Mouse (Mus musculus) spleen, postnatal 4 days (tissue): ENCODE data around the gene Dennd4c.

ENCODE experiments used
- DNase-seq, 2 experiments: peaks; one replicate each; pipeline ENCODE4 v3.0.0; 2022; ENCODE audit warnings: low spot score in 2 of 2

Dennd4c gene

DNA sequence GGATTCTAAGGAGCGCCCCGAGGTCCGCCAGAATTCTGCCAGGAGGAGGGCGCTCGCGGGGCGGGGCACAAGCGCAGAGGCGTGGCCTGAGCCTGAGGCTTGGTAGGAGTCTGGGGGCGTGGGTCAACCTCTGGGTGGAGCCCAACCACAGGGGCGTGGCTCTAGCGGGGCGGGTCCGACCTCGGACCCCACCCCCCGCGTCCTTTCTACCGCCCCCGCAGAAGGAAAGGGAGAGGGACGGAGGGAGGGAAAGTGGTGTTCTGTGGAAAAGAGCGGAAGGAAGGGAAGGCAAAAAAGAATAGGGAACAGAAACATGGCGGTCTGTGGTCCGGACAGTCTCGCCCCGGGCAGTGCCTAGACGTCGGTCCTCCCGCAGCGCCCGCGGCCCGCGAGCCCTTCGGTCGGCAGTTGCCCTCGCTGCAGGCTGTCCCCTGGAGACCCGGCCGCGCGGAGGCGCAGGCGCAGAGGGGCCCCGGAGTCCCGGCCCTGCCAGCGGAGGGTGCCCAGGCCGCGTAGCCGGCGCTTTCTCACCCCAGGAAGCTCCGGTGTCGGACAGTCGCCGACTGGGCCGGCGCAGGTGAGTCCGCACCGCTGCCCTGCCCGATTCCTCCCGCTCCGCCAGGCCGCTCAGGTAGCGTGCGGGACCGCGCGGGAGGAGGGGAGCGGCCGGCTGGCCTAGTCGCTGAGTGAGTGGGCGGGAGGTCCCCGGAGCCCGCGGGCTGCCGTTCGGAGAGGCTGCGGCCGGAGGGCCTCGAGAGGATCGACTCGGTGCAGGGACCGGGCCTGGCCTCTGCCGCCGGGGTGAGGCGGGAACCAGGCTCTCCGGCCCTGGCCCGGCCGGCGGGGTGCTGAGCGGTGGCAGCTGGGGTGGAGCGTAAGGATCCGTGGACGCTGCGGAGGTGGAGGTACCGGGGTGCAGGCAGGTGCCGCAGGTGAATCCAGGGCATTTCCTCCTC lies at the start of gene Dennd4c:
TSS of gene Dennd4c (plus strand) at position 220 of the 956 bp plus-strand sequence.
- peak; percentile 94 for DNase-seq

DNA sequence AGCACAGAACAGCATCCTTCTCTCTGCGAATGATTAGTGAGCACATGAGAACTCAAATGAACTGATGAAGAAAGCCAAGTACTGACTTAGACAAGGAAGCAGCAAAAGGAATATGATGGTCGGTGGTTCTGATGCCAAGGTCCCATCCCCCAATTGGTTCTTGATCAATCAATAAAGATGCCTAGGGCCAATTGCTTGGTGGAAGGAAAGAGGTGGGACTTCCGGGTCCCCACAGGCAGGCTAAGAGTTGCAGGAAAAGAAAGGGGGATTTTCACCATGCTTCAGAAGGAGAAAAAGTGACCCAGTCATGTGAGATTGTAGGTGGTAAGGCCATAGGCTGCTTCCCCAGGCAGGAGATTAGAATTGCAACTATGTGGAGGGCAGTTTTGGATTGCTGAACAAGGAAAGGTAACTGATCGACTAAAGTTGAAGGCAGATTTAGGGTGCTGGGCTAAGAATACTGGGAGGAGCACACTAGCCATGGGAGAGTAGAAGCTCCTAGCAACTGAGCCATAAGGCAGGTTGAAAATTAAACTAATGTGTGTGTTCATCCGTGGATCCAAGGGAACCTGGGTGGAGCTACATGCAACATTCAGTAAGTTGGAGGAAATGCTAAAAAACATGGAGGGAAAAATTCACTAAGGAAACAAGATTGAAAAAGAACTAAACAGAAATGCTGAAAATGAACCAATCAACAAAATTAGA lies 49.0 kb upstream of the Dennd4c start:
- no peak for DNase-seq

DNA sequence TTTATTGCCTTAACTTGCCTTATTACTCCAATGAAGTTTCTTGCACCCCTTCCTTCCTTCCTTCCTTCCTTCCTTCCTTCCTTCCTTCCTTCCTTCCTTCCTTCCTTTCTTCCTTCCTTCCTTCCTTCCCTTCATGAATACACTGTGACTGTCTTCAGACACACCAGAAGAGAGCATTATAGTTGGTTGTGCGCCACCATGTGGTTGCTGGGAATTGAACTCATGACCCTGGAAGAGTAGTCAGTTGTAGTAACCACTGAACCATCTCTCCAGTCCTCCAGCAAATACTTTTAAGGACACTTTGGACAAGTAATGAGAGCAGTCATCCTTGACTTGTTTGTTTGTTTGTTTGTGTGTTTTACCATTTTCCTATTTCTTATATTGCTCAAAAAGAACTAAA lies 39.6 kb upstream of the Dennd4c start:
- DNase-seq: no peak

DNA sequence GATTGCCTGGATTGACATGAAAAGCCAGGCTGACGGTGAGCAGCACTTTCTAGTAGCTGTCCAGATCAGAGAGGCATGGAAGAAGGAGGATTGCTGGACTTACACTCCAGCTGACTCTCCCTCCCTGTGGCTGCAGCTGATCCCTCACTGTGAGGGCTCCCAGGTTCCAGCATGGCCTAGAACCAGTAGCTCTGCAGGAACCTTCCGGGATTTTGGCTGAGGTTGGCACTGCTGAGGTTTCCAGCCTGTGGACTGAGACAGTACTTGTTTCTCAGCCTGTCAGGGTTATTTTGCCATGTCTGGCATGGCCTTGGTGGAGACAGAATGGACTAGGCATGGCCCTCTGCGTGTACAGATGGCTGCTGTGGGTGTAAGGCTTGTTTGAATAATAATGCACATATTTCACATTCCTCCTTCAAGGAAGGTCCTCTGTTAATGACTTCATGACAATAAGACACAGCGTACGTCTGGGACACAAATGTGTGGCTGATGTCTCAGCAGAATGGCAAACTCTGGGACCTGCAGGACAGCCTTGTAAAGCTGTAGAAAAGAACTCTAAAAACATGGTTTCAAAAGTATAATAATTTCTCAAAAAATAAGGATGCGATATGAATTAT lies 38.2 kb upstream of the Dennd4c start:
- DNase-seq: no peak

DNA sequence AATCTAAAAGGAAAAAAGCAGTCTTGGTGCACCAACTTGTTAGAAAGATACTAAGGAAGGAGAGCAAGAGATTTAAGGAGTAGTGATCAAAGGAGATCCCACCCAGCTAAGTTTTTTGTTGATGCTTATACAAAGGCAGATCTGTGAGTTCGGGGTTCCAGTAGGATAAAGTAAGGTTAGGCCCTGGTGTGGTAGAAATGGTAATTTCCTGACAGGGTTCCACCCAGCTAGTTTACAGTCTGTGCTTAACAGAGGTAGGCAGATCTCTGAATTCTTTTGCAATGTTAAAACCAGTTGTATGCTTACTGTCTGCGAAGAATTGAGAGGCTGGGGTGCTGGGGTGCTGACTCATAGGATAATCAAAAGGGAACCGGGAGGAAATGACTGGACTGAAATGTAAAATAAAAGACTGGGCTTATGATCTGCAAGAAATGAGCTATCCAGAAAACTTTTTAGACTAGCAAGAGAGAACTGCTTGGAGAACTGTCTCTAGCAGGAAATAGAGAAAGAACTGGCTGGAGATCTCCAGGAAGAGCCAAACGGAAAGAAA lies 37.6 kb upstream of the Dennd4c start:
- no peak for DNase-seq

DNA sequence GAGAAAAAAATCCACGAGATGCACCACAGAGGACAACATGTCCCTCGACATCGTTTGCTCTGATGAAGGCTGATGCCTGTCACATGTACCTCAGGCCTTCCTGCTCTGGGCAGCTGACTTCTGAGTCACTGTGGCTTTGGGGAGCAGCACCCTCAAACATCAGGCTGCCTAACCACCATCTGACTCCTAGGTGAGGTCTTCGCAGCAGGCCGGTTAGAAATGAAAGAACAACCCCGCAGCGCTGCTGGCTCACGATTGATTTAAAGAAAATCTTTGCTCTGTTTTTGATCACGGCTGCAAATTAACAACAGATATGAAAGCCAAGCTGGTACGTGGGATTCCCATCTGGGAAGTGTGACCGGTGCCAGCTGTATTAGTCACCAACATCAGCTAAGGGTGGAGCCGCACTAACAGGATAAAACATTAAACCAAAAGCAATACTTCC lies 35.6 kb upstream of the Dennd4c start:
- no peak for DNase-seq

DNA sequence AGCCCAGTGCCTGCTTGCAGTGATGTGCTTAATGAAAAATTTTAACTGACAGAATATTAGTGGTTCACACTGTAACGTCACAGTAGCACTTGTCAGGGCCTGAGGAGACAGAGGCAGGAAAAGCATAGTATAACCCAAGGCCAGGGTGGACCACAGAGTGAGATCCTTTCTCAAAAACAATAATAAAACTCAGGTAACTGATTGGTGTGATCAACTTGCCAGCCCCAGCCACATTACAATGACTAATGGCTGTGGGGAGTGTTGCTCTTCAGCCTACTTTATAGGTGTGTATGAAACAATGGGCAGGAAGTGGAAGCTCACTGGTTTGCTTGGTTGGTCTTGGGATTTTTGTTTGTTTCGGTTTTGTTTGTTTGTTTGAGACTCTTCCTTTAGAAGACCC lies 34.8 kb upstream of the Dennd4c start:
- DNase-seq: no peak

DNA sequence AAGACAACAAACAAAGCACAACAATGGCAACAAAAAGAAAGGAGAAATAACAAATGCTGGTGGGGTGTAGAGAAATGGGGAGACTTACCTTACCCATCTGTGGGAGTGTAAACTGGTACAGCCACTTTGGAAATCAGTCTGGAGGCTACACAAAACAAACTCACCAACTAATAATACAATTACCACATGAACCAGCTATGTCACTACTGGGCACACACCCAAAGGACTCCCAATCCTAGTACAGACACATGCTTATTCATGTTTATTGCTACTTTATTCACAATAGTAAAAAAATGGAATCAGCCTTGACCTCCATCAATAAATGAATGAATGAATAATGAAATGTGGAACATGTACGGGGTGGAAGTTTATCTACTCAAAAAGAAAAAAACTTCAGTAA lies 33.0 kb upstream of the Dennd4c start:
- DNase-seq: no peak

DNA sequence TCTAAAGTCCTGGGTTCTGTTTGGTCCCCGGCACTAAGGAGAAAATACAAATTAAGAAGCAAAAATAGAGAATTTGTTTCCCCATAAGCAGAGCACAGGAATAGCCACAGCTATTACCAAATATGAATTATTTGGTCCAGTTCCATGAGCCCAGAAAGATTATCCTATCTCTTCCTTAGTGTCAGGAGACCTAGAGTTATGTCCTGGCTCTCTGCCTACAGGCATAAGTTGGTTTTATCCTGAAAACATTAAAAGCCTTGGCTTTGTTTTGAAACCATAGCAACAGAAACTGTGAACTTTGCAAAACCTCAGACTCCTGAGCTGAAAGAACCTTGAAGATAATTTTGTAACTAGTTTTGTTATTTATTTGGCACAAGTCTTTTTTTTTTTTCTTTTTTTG lies 31.2 kb upstream of the Dennd4c start:
- DNase-seq: no peak

DNA sequence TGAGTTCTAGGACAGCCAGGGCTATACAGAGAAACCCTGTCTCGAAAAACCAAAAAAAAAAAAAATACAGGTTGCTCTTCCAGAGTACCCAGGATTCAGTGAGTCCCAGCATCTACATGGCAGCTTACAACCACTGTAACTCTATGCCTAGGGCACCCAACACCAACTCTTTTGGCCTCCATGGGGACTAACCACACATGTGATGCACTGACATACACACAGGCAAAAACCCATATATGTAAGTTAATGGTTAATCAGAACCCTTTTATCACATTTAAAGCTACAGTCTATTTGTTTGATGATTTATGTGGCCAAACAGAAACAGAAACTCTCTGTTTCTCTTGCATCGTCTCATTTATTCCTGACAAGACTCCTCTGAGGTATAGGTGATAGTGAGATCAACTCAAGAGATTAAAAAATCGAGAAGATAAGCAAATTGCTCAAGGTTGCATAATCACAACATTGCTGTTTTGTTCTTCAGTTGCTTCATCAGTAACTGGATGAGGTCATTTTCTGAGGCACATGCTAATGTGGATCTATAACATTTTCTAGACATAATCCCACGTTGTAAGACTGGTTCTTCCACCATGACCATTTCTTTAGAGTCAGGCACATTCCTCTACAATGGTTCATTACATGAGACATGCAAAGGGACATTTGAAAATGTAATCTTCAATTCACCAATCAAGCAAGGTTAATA lies 29.3 kb upstream of the Dennd4c start:
- DNase-seq: no peak

DNA sequence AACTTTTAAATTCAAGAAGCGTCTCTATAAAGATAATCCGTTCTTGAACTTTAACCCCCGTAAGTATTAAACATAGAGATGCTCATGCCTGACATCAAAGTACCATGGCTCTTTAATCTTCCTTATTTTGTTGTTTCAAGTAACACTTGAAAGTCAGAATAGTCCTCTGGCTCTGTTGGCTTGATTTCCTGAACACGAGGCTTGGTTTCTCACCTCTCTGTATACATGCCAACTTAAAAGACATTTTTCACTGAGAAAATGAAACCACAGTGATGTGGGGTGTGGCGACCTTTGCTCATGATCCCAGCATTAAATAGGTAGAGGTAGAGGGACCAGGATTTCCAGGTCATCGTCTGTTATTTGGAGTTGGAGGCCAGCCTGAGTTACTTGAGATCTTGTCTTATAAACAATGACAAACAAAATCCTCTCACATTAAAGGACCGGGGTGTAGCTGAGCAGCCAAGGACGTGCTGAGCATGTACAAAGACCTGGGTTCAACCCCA lies 26.4 kb upstream of the Dennd4c start:
- no peak for DNase-seq

DNA sequence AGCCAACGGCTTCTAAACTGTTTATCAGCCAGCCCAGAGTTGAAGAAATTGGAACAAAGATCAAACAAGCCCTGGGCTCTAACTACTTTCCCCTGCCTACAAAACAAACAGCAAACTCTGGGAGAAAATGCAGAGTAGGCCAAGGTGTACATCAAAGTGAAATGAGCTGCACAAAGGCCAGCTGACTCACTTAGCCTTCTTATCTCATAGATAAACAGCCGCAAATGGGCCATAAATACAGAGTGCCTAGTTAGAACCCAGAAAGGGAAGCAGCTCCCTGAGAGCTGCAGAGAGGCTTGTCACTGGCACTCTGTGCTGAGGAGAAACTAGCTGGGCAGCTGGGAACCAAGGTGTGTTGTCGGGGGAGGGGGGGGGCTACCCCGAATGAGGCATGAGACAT lies 23.2 kb upstream of the Dennd4c start:
- DNase-seq: no peak

DNA sequence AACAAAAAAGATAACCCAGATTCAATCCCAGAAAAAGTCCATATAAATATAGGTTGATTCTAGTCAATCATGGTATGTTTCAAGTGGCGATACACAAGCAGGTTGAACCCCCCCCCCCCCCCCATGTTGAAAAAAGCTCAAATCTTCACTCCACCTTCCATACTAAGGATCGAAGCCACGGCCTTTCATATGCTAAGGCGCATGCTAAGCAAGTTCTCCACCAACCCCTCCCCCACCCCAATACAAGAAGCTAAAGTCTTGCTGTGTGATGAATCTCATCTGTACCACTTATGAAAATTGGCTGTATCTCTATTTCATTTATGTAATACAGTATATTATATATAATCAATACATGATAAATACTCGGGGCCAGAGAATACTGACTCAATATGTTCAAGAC lies 22.2 kb upstream of the Dennd4c start:
- no peak for DNase-seq

DNA sequence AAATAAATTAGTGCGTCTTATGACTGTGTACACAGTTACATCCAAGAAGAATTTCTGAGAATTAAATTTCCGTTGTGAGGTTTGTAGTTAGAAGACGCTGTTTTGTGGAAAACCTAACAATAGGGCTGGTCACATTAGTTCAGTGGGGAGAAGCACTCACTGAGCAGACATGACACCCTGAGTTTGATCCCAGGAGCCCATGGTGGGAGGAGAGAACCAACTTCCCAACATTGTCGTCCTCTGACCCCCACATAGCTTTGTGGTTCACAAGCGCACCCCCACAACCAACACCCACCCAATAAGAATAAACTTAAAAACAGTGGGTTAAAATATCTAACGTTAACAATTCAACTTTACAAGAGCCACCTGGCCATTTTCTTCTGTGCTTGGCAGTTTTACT lies 18.5 kb upstream of the Dennd4c start:
- no peak for DNase-seq

DNA sequence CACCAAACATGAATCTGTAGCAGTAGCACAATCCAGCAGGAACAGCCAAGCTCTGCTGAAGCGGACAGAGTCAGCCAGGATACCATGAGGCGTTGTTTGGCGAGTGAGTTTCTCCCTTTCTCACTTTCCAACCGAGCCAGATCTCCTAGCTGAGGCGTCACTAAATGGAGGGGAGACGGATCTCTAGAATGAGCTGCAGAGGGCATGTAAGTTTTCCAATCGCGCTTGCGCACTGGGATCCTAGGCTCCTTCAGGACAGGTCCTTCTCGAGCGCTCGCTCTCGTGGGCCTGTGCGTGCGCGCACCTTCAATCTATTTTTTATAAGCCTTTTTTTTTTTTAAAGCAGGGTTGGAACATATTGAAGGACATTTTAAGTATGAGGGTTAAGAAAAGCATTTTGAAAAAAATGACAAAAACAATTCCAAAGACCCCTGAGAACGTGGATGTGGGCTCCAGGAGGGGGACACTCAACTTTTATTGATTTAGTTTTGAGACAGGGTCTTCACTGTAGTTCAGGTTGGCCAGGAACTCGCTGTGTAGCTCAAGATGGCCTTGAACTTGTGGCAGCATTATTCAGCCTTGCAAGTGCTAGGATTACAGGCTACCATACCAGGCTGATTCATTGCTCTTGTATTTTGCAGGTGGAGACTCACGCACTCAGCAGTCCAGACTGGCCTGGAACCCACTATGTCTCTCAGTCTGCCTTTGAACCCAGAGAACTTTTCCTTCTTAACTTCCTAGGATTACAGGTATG lies 14.1 kb upstream of the Dennd4c start:
- no peak for DNase-seq

DNA sequence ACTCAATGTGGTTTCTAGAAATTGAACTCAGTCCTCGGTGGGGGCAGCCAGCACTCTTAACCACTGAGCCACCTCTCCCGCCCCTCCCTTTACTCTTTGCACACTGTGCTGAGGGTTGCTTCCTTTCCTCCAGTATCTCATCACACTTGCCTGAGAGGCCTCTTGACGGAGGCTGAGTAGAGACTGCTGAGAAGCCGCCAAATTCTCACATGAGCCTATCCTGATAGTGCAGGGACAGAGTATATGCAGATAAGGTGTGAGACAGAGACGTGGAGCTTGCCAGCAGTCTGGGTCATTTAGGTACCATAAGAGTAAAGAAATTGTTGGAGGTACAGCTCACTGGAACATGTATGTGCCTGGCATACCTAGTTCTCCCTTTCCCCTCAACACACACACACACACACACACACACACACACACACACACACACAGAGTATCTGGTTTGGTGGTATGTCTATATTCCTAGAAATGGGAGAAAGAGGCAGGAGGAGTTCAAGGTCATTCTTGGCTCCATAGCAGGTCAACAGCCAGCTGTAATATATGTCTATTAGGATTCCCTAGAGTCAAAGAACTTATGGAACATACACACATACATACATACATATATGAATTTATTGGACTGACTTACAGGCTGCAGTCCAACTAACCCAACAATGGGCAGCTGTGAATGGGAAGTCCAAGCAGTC lies 8.9 kb upstream of the Dennd4c start:
- DNase-seq: peak in 1 of 2 experiments; percentile 33

DNA sequence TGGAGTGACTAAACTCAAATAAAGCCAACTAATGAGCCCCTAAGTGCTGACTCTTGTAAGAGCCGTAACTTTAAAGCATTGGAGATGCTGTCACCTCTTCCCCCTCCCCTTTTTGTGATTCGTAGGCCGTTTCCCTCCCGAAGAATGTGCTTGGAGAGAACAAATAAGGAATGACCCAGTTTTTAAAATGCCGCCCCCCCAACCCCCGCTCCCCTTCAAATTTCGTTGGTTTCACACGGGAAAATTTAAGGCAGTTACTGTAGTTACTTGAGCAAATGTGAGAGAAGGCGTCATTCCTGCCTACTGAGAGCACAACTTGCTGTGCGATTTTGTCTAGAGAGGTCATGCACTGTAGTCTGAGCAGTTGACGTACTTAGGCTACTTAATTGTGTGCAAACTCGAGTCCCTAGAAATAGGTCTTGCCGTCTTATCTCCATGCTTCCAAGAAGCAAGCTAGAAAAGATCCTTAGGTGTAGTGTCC lies 1.0 kb downstream of the Dennd4c start:
- DNase-seq: no peak

DNA sequence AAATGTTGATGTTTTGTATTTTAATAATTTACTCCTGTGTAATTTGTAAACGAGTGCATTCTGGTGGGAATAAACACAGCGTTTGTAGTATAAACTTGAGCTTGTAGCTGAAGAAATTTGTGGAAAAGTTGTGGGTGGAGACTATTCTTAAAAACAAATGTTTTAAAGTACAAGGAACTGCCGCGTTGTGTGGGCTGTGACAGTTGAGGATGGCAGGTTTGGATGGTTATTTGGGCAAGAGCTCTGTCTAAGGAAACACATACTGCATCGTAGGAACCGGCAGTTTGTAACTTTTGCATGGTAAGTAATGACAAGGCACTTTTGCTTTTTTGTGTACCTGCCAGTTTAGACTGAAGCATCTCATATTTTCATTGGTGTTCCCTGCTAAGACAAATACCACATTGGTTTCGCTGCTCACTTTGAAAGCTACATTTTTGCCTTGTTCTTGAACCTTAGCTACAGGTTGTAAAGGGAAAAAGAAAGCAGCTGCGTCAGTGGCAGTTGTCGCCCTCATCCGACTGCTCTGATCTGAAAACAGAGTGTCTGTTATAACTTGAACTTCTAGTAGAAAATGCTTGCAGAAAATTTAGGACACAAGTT lies 2.1 kb downstream of the Dennd4c start:
- DNase-seq: no peak

DNA sequence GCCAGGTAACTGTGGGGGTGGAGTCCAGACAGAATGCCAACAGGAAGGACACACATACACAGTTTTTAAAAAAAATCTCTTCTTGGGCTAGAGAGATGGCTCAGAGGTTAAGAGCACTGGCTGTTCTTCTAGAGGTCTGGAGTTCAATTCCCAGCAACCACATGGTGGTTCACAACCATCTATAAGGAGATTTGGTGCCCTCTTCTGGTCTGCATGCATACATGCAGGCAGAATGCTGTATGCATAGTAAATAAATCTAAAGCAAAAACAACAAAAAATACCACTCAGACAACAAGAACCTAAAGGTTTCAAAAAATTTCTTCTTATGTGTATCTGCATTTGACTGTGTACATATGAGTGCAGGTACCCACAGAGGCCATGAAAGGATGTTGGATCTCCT lies 16.0 kb downstream of the Dennd4c start:
- DNase-seq: no peak

DNA sequence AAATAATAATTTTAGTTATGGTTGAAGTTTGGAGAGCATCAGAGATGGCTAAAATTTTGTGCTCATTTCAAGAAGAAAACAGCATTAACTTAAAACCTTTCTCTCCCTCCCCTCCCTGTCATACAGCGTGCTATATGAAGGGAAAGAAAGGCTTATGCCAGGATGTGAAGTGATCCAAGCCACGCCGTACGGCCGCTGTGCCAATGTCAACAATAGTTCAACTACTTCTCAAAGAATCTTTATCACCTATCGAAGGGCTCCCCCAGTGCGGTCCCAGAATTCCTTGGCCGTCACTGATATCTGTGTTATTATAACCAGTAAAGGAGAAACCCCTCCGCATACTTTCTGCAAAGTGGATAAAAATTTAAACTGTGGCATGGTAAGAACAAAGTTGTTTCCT lies 29.2 kb downstream of the Dennd4c start:
- no peak for DNase-seq
